Mouse (Mus musculus) cortical plate, adult 2 months (tissue): ENCODE measurements at regions not wholly inside any gene's neighbourhood (a gene's known extent, or its start where the extent isn't known, plus 50 kb on each side); places are given as distances from the start of the nearest gene placed in this dataset.

Source experiments
- CTCF ChIP-seq: fragments of 200-500 bp; IDR thresholded peaks from 2 replicates; pipeline ENCODE4 v1.5.1; 2011; ENCODE audit warnings: mild to moderate bottlenecking, control low read depth, low read length; ENCODE audit not compliant: insufficient read depth; ENCODE audit errors: extremely low read depth
- POLR2A ChIP-seq: fragments of 200-500 bp; IDR thresholded peaks from 2 replicates; pipeline ENCODE4 v1.6.1; 2011; ENCODE audit warnings: mild to moderate bottlenecking, low read length, control low read depth; ENCODE audit not compliant: insufficient read depth; ENCODE audit errors: extremely low read depth

GRCm38 (mm10) chr19:14668512-14669181, 70.8 kb upstream of the Tle4 start:
- TF ChIP-seq CTCF (no peak), POLR2A (no peak)
